Mouse (Mus musculus): ENCODE measurements around the gene Zic2.

Zic2 gene

GRCm38 (mm10) chr14:122476822-122477215 lies 1.6 kb downstream of the Zic2 start:
- no peak for DNase-seq (ENCODE audit: low spot score)

- no peak for DNase-seq (ENCODE audit: low spot score)
Measured at GRCm38 (mm10) chr14:122477261-122477671, 2.0 kb downstream of the Zic2 start.

GRCm38 (mm10) chr14:122477971-122478573 lies 2.8 kb downstream of the Zic2 start:
- no peak for DNase-seq (ENCODE audit: low spot score)

GRCm38 (mm10) chr14:122478574-122479011 lies 3.4 kb downstream of the Zic2 start:
- DNase-seq (ENCODE audit: low spot score): no peak

GRCm38 (mm10) chr14:122479461-122480109 lies 4.3 kb downstream of the Zic2 start:
- no peak for DNase-seq (ENCODE audit: low spot score)

GRCm38 (mm10) chr14:122480355-122480754 lies 5.1 kb downstream of the Zic2 start:
- DNase-seq (ENCODE audit: low spot score): no peak

- no peak for DNase-seq (ENCODE audit: low spot score)
Measured at GRCm38 (mm10) chr14:122481181-122481580, 5.9 kb downstream of the Zic2 start.

- no peak for DNase-seq (ENCODE audit: low spot score)
Measured at GRCm38 (mm10) chr14:122482081-122483023, 7.1 kb downstream of the Zic2 start.

GRCm38 (mm10) chr14:122483024-122483385 lies 7.8 kb downstream of the Zic2 start:
- no peak for DNase-seq (ENCODE audit: low spot score)

- DNase-seq (ENCODE audit: low spot score): no peak
Measured at GRCm38 (mm10) chr14:122483556-122484421, 8.6 kb downstream of the Zic2 start.

- DNase-seq (ENCODE audit: low spot score): no peak
Measured at GRCm38 (mm10) chr14:122484458-122484843, 9.2 kb downstream of the Zic2 start.

GRCm38 (mm10) chr14:122484844-122485551 lies 9.8 kb downstream of the Zic2 start:
- no peak for DNase-seq (ENCODE audit: low spot score)

GRCm38 (mm10) chr14:122485635-122486181 lies 10.5 kb downstream of the Zic2 start:
- DNase-seq (ENCODE audit: low spot score): no peak

- DNase-seq (ENCODE audit: low spot score): no peak
Measured at GRCm38 (mm10) chr14:122486611-122487010, 11.4 kb downstream of the Zic2 start.

- DNase-seq (ENCODE audit: low spot score): no peak
Measured at GRCm38 (mm10) chr14:122487366-122487765, 12.1 kb downstream of the Zic2 start.

- no peak for DNase-seq (ENCODE audit: low spot score)
Measured at GRCm38 (mm10) chr14:122489041-122489440, 13.8 kb downstream of the Zic2 start.

GRCm38 (mm10) chr14:122489686-122490414 lies 14.6 kb downstream of the Zic2 start:
- no peak for DNase-seq (ENCODE audit: low spot score)

- no peak for DNase-seq (ENCODE audit: low spot score)
Measured at GRCm38 (mm10) chr14:122490441-122491328, 15.4 kb downstream of the Zic2 start, which contains the start of gene Gm10837. Gene Gm10837, plus strand, starts transcription at chr14:122490586.

- DNase-seq (ENCODE audit: low spot score): no peak
Measured at GRCm38 (mm10) chr14:122491521-122491920, 16.3 kb downstream of the Zic2 start.

All from ovary, postnatal 14 days (tissue).